Mouse (Mus musculus) layer of hippocampus, adult 18-20 months (tissue): ENCODE data around the gene Mbd6. TPM values are rescaled to one million over a fixed set of nuclear protein-coding genes. Genes with fewer than 3 reads are reported as not detected.
"Not testable (repeated sequence)": the region's sequence is repeated elsewhere in the genome, so short reads cannot be mapped to it uniquely, and the experiment has no call there.

Source experiments
- DNase-seq, 2 experiments: peaks; one replicate each; pipeline ENCODE4 v3.0.0; 2022; ENCODE audit warnings: low spot score in 2 of 2
- long read RNA-seq: library from polyadenylated mRNA; stranded (forward); transcript quantifications from one replicate; pipeline ENCODE4 v2.0.0, GENCODE M21; 2021
- total RNA-seq, 2 experiments: library from RNA; stranded (reverse); gene quantifications; 2 replicates each; pipeline ENCODE4 v1.2.3; 2021

The Mbd6 gene
- total RNA-seq: 10 to 100 TPM; 48.1 to 53.2 TPM
- long read RNA-seq, full-length matches to known transcripts: 4 of 22 reads
- long read RNA-seq, partial matches to known transcripts: 10 of 22 reads
- long read RNA-seq, other reads (novel, unspliced or antisense): 8 of 22 reads

DNA sequence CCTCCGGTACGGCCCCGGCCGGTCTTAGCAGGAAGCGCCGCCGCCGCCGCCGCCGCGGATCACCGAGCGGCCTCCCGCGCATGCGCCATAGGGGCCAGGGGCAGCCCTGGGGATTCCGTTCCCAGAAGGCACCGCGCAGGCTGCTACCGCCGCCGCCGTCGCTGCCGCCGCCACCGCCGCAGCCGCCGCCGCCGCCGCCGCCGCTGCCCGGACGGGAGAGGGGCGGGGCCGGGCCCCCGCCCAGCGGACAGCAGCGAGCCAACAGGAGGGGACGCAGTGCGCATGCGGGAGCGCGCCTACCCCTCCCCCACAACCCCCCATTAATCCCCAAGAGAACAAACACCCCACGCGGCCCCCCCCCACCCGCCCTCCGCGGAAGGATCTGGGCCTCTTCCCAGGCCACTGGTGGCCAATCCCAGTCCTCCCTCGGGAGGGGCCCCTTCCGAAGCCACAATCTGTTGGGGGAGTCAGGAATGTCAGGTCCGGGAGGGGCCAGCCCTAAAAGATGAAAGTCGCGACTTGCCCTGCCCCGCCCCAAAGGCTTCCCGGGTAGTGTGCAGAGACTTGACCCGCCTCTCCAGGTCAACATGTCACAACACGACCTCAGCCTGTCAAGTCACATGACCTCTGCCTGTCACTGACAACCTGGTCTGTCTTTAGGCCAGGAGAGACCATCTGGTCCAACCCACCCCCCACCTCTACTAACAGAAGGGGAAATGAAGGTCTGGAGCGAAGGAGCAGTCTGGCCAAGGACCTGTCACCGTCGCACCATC is at the start of gene Mbd6:
Gene Mbd6 (minus strand): TSS at position 219 of the 773 bp plus-strand sequence.
- DNase-seq: peak; percentile 76 to 88

DNA sequence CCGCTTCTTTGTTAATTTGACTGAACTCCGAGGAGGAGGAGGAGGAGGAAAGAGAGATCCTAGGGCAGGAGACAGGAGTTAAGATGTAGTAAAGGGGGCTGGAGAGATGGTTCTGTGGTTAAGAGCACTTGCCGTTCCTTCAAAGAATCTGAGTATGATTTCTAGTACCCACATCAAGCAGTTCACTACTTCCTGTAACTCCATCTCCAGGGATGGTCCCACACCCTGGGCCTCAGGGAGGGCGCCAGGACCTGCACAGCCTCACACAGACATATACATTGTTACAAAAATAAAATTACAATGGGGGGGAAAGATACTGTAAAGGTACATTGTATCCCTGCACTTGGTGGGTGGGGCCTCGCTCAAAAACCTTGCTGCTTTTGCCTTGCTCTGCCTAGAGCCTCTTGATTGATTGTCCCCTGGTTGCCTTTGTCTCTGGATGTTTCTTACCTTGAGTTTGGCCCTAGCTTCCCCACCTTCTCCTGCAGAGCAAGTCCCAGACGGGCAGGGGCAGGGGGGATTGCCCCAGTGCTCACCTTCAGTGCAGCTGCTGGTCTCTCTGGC is 48.8 kb upstream of the Mbd6 start:
- DNase-seq: no peak

DNA sequence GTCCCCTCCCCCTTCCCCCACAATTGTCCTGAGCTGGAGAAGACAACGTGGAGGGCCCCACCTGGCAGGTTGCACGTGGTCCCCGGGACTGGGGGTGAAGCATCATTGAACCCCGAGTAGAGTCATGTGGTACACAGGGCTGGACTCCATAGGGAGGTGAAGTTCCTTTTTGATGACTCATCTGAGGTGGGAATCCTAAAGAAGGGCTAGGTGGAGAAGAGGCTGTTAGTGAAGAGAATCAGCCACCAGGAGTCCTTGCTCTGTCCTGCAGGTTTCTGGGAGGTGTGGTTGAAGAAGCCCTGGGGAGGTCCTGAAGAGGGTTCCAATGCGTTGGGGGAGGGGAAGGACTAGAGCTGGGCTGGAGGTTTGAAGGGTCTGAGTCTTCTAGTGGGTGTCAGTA is 48.1 kb upstream of the Mbd6 start:
- DNase-seq: no peak

- DNase-seq: no peak
Observed at GRCm38 (mm10) chr10:127335271-127335670, 46.5 kb upstream of the Mbd6 start.

- DNase-seq: no peak
Observed at GRCm38 (mm10) chr10:127333152-127333551, 44.3 kb upstream of the Mbd6 start.

DNA sequence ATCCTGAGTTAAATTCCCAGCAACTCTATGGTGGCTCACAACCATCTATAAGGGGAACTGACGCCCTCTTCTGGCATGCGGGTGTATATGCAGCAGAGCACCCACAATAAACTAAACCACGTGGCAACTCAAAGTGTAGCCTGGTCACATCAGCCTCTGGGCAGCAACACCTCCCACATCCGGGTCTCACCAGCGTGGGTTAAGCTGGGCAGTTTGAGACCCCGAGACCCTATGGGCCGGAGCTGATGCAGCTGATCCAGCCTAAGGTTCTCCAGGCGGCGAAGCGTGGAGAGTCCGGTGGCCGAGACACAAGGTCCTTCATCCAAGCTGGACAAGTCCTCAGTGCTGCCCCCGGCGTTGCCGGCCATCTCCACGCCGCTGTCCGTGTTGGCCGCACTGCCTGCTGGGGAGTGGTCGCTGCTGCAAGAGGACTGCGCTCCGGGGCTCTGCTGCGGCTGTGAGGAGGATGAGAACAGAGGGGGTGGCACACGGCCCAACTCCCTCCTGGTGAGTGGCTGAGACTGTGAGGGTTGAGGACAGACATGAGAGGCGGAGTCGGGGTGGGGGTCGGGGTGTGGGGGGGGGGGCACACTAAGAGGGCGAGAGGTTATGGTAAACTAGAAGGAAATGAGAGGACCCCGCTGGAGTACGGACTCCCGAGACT is 43.5 kb upstream of the Mbd6 start:
- DNase-seq: no peak

DNA sequence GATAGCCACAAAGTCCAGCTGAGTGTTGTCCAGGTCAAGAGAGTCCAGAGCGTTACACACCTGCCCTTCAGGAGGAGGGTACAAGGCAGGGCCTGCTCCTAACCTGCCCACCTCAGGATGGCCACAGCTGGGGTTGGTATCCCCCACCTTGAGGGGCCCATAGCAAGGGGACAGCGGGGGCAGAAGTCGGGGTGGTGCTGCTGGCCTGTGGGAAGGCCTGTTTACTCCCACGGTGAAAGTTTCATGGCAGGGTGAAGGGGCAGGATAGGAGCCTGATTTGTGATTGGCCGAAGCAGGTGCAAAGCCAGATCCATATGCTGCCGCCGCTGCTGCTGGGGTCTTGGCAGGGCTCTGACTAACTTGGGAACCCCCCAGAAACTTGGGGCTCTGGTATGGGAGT is 41.4 kb upstream of the Mbd6 start:
- DNase-seq: no peak

DNA sequence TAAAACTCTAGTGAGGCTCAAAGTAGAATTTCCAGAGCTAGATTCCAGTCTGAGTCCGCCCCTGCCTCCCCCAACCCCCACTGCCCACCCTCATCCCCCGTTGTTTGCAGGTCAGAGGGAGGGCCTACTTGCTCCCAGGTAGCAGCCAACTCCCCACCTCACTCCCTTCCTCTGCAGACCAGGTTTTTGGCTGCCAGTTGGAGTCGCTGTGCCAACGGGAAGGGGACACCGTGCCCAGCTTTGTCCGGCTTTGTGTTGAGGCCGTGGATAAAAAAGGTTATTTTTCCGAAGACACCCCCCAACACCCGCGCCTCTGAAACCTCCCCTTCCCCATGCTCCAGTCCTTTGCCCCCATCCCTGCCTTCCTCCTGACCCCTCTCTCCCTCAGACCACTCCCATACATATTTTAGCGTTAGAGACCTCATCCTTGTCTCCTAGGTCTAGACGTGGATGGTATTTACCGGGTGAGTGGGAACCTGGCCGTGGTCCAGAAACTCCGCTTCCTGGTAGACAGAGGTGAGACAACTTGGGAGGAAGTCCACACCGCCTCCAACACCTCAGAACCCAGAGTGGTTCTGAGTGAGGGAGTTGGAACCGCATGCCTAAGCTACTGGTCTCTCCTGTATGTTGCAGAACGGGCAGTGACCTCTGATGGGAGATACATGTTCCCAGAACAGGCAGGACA is 38.8 kb upstream of the Mbd6 start:
- no peak for DNase-seq

DNA sequence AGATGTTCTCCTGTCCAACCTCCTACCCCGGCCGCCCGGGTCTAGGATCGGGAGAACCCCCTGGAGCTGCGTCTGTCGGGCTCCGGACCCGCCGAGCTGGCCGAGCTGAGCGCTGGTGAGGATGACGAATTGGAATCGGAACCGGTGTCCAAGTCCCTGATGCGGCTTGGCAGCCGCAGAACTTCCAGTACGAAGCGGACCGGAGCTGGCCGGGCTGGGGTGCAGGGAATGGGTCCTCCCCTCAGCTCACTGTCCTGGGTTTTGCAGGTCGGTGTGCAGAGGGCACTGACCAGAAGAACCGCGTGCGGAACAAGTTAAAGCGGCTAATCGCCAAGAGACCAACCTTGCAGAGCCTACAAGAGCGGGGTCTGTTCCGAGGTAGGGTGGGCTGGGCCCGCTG is 38.0 kb upstream of the Mbd6 start:
- DNase-seq: no peak

DNA sequence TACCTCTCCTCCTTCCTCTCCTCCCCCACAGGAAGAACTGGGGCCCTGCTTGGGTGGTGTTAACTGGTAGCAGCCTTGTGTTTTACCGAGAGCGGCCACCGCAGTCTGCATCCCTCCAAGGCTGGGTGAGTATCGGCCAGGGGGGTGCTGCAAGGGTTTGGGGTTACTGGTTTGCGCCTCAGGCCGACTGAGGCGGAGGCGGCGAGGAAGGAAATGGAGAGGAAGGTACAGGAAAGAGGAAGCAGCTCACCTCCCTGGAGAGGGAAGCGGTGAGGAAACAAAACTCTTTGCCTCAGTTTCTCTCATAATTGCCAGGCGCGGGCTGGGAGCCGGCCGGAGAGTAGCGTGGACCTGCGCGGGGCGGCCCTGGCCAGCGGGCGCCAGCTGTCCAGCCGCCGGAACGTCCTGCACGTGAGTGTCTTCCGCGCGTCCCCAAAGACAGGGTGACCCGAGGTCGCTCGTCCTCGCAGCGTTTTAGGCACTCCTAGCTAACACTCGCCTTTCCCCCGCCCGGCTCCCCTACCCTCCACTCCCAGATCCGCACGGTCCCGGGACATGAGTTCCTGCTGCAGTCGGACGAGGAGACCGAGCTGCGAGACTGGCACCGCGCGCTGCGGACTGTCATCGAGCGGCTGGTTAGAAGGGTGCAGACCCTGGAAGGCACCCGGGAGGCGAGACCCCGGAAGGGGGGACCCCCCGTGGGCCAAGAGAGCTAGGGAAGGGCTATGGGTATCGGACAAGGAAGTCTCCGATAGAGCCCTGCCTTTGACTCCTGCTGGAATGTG is 37.4 kb upstream of the Mbd6 start:
- DNase-seq: no peak

GRCm38 (mm10) chr10:127325454-127326016 is 36.7 kb upstream of the Mbd6 start:
- DNase-seq: no peak

GRCm38 (mm10) chr10:127324495-127324894 is 35.7 kb upstream of the Mbd6 start:
- no peak for DNase-seq

- DNase-seq: no peak
Observed at GRCm38 (mm10) chr10:127323131-127323855, 34.5 kb upstream of the Mbd6 start.

GRCm38 (mm10) chr10:127322669-127323068 is 33.9 kb upstream of the Mbd6 start:
- no peak for DNase-seq

DNA sequence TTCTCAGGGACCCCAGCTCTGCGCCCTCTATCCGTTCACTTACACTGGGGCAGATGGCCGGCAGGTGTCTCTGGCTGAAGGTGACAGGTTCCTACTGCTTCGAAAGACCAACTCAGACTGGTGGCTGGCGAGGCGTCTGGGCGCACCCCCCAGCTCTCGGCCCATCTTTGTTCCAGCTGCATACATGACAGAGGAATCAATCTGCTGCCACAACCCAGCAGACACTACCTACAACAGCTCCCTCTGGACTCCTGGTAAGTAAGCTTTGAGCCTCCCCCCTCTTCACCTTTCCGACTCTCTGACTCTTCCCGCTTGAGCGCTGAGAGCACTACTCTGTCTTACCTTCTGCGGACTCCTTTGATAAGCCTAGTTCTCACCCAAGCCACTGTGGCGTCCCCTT is 33.4 kb upstream of the Mbd6 start:
- no peak for DNase-seq

DNA sequence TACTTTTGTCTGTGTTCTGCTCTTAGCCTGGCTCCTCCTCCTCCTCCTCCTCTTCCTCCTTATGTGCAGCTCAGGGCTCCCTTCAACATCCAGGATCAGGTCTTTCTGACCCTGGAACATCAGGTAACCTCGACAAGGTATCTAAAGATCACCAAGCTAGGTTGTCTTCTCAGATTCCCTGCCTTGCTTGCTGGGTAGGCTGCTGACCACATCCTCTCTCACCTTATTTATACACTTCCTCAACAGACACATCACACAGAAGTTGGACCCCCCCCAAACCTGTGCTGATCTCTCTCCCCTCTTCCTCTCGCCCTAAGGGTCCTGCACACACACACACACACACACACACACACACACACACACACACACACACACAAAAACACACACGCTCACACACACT is 32.8 kb upstream of the Mbd6 start, which contains the start of gene Arhgap9:
Gene Arhgap9 (plus strand): TSS at position 344 of the 400 bp plus-strand sequence.
- DNase-seq: no peak

GRCm38 (mm10) chr10:127319969-127320368 is 31.2 kb upstream of the Mbd6 start:
- DNase-seq: no peak

DNA sequence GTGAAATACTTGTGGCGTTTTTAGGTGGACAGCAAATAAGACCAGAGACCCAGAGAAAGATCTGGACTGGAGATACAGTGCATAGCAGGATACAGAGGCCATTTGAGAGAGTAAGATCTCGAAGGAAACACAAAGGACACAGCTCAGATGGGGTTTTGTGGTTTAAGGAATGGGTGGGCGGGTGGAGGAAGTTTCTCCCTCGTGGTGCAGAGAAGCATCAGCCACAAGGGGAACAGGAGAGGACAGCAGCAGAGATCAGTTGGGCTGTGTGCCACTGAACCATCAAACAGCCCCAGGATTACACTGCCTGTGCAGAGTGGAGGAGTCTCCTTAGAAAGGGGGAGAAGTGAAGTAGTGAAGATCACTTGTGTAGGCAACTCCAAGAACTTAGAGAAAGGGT is 29.2 kb upstream of the Mbd6 start:
- no peak for DNase-seq

DNA sequence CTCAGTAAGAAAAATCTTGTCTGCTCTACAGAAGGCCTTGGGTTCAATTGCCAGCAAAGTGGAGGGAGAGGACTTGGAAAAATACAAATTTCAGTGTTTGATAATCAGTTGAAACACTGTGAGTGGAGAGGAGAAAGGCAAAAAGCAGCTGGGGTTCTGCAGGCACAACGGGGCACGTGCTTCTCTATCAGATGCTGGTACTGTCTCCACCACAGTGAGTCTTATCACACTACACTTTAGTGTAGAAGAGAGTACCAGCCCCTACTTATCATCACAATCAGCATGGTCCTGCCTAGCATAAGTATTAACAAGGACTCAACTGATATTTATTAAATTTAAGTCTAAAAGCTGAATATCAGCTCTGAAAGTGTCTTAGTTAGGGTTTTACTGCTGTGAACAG is 28.5 kb upstream of the Mbd6 start:
- no peak for DNase-seq

GRCm38 (mm10) chr10:127314950-127315349 is 26.1 kb upstream of the Mbd6 start:
- DNase-seq: not testable (repeated sequence)
